23 mouse cellular contexts compared by ENCODE assay signal in genomic region chr1:63253291-63253690, GRCm38 (mm10). TPM values are rescaled to one million over a fixed set of nuclear protein-coding genes. Genes with fewer than 3 reads are reported as not detected.
DNase-seq lines count a peak whose midpoint lies in the region; ATAC-seq and TF ChIP-seq lines count a peak whose summit lies in the region.
"Had no signal": no experiment of that assay in that cellular context is flagged by ENCODE, and none has a peak within 500 bp of the region (broad histone marks: within the 10 kb centered on the region; RNA-seq: fewer than 3 reads in every experiment).

No protein-coding gene starts in this region.

- H3K4me3 ChIP-seq in forebrain, embryonic 10.5 days = peak overlapping the region; percentile 30; the same call in 1 of the 2 replicates
- no peak overlapping the region for H3K4me3 ChIP-seq in forebrain, postnatal 0 days (ENCODE audit: low read depth, low read length)
- H3K4me3 ChIP-seq in midbrain, embryonic 10.5 days = peak overlapping the region; percentile 34
- H3K4me3 ChIP-seq in midbrain, postnatal 0 days (ENCODE audit: low read depth, low read length) = no peak overlapping the region
- no peak overlapping the region for H3K4me3 ChIP-seq in forebrain, embryonic 14.5 days (ENCODE audit: low read depth, low read length)
- H3K4me3 ChIP-seq in midbrain, embryonic 14.5 days (replicated peaks; ENCODE audit: low read depth, low read length) = no peak overlapping the region
- H3K4me3 ChIP-seq: embryonic facial prominence, embryonic 13.5 days; erythroblast, embryonic 14.5 days; heart, embryonic 10.5 days; limb, embryonic 15.5 days had no signal

- H3K27me3 ChIP-seq in forebrain, embryonic 10.5 days (ENCODE audit: poor library complexity, severe bottlenecking) = peaks cover 98% of the 10 kb centered on the region
- H3K27me3 ChIP-seq in forebrain, postnatal 0 days (ENCODE audit: insufficient read depth, low read length) = peaks cover 53% of the 10 kb centered on the region
- H3K27me3 ChIP-seq in midbrain, embryonic 10.5 days (ENCODE audit: low read depth, poor library complexity, severe bottlenecking) = peaks cover 98% of the 10 kb centered on the region
- peaks cover 45% of the 10 kb centered on the region for H3K27me3 ChIP-seq in midbrain, postnatal 0 days (ENCODE audit: insufficient read depth, low read length)
- H3K27me3 ChIP-seq in forebrain, embryonic 14.5 days (replicated peaks; ENCODE audit: control insufficient read depth, insufficient read depth, low read length) = peaks cover 60% of the 10 kb centered on the region
- H3K27me3 ChIP-seq in midbrain, embryonic 14.5 days (ENCODE audit: control insufficient read depth, insufficient read depth, low read length) = peaks cover 70% of the 10 kb centered on the region

- no peak for ATAC-seq in forebrain, postnatal 0 days
- no peak for ATAC-seq in midbrain, postnatal 0 days (ENCODE audit: low FRiP score)
- ATAC-seq in forebrain, embryonic 14.5 days = no peak
- no peak for ATAC-seq in midbrain, embryonic 14.5 days (ENCODE audit: low FRiP score, low TSS enrichment)
- ATAC-seq: intestine, postnatal 0 days had no signal

- DNase-seq in forebrain, embryonic 10.5 days (ENCODE audit: extremely low spot score, low spot score) = no peak
- no peak for DNase-seq in forebrain, postnatal 0 days
- no peak for DNase-seq in midbrain, embryonic 10.5 days (ENCODE audit: low spot score)
- DNase-seq in midbrain, postnatal 0 days (ENCODE audit: low spot score) = no peak
- no peak for DNase-seq in forebrain, embryonic 14.5 days (ENCODE audit: low spot score)
- DNase-seq in midbrain, embryonic 14.5 days = peak; percentile 30
- no peak for DNase-seq in thymus, postnatal 0 days (ENCODE audit: low spot score)
- DNase-seq in kidney, adult 18-20 months = no peak
- DNase-seq: adrenal gland, postnatal 10 days; cerebellum, adult 18-20 months; cerebellum, postnatal 14 days; left cerebral cortex, postnatal 4 days; lung, embryonic 14.5 days; thymus, adult 18-20 months had no signal

- H3K4me2 ChIP-seq in forebrain, postnatal 0 days (ENCODE audit: low read depth) = no peak overlapping the region
- H3K4me2 ChIP-seq in midbrain, postnatal 0 days (ENCODE audit: low read depth, low read length, poor library complexity, severe bottlenecking) = no peak overlapping the region
- H3K4me2 ChIP-seq in forebrain, embryonic 14.5 days (ENCODE audit: low read length) = peak overlapping the region; percentile 35
- peak overlapping the region; percentile 22; the same call in 1 of the 2 replicates for H3K4me2 ChIP-seq in midbrain, embryonic 14.5 days (ENCODE audit: low read length)
- H3K4me2 ChIP-seq: embryonic facial prominence, embryonic 13.5 days; limb, embryonic 15.5 days; lung, embryonic 14.5 days had no signal

- no peak for TF ChIP-seq CTCF in forebrain, postnatal 0 days (IDR thresholded peaks at IDR 0.05; ENCODE audit: low read depth)
- TF ChIP-seq CTCF in midbrain, postnatal 0 days (IDR thresholded peaks at IDR 0.05) = no peak

- H3K4me1 ChIP-seq in forebrain, embryonic 10.5 days = peaks cover 80% of the 10 kb centered on the region
- H3K4me1 ChIP-seq in forebrain, postnatal 0 days (ENCODE audit: insufficient read depth) = 0 out of 2 replicates have a peak, but pooled peaks cover 10% of the 10 kb centered on the region
- peaks cover 53% of the 10 kb centered on the region for H3K4me1 ChIP-seq in midbrain, embryonic 10.5 days
- peaks cover 3% of the 10 kb centered on the region; the same call in 1 of the 2 replicates for H3K4me1 ChIP-seq in midbrain, postnatal 0 days (ENCODE audit: insufficient read depth, low read length)
- peaks cover 16% of the 10 kb centered on the region for H3K4me1 ChIP-seq in forebrain, embryonic 14.5 days (ENCODE audit: control insufficient read depth, insufficient read depth, low read length)
- peaks cover 13% of the 10 kb centered on the region; the same call in 1 of the 2 replicates for H3K4me1 ChIP-seq in midbrain, embryonic 14.5 days (ENCODE audit: control insufficient read depth, insufficient read depth, low read length)

- no peaks in the 10 kb centered on the region for H3K9me3 ChIP-seq in forebrain, embryonic 10.5 days
- H3K9me3 ChIP-seq in forebrain, postnatal 0 days (ENCODE audit: low read length) = no peaks in the 10 kb centered on the region
- no peaks in the 10 kb centered on the region for H3K9me3 ChIP-seq in midbrain, embryonic 10.5 days (replicated peaks)
- H3K9me3 ChIP-seq in midbrain, postnatal 0 days (ENCODE audit: low read length) = no peaks in the 10 kb centered on the region
- H3K9me3 ChIP-seq in forebrain, embryonic 14.5 days (replicated peaks; ENCODE audit: control insufficient read depth, low read length) = no peaks in the 10 kb centered on the region
- no peaks in the 10 kb centered on the region for H3K9me3 ChIP-seq in midbrain, embryonic 14.5 days (ENCODE audit: control insufficient read depth, low read length)
- H3K9me3 ChIP-seq: embryonic facial prominence, embryonic 13.5 days; heart, embryonic 10.5 days; limb, embryonic 15.5 days had no signal

- WGBS in forebrain, embryonic 10.5 days = 27% methylated on average over 5 of the region's 5 CpGs
- 21% methylated on average over 5 of the region's 5 CpGs for WGBS in forebrain, postnatal 0 days
- WGBS in midbrain, embryonic 10.5 days = 23% methylated on average over 5 of the region's 5 CpGs
- WGBS in midbrain, postnatal 0 days = 15% methylated on average over 5 of the region's 5 CpGs
- 17% methylated on average over 5 of the region's 5 CpGs for WGBS in forebrain, embryonic 14.5 days
- 17% methylated on average over 5 of the region's 5 CpGs for WGBS in midbrain, embryonic 14.5 days

- peak overlapping the region; percentile 81 for H3K27ac ChIP-seq in forebrain, embryonic 10.5 days
- no peak overlapping the region for H3K27ac ChIP-seq in forebrain, postnatal 0 days (ENCODE audit: low read depth, low read length)
- H3K27ac ChIP-seq in midbrain, embryonic 10.5 days (replicated peaks) = peak overlapping the region; percentile 83
- H3K27ac ChIP-seq in midbrain, postnatal 0 days (ENCODE audit: low read depth, low read length) = no peak overlapping the region
- H3K27ac ChIP-seq in forebrain, embryonic 14.5 days (ENCODE audit: low read depth, low read length) = peak overlapping the region; percentile 39; the same call in 1 of the 2 replicates
- H3K27ac ChIP-seq in midbrain, embryonic 14.5 days (replicated peaks; ENCODE audit: low read depth, low read length) = no peak overlapping the region
- H3K27ac ChIP-seq: embryonic facial prominence, embryonic 13.5 days; heart, embryonic 10.5 days; limb, embryonic 15.5 days; liver, embryonic 14.5 days had no signal

- H3K9ac ChIP-seq in forebrain, postnatal 0 days = no peak overlapping the region
- no peak overlapping the region for H3K9ac ChIP-seq in midbrain, postnatal 0 days (replicated peaks; ENCODE audit: low read length, poor library complexity, severe bottlenecking)
- H3K9ac ChIP-seq in forebrain, embryonic 14.5 days (ENCODE audit: low read length) = peak overlapping the region; percentile 35; the same call in 1 of the 2 replicates
- no peak overlapping the region for H3K9ac ChIP-seq in midbrain, embryonic 14.5 days (replicated peaks; ENCODE audit: low read length)
- H3K9ac ChIP-seq: embryonic facial prominence, embryonic 13.5 days; limb, embryonic 15.5 days; liver, embryonic 14.5 days; lung, embryonic 14.5 days had no signal

- no peaks in the 10 kb centered on the region for H3K36me3 ChIP-seq in forebrain, embryonic 10.5 days (replicated peaks)
- H3K36me3 ChIP-seq in forebrain, postnatal 0 days (ENCODE audit: insufficient read depth) = no peaks in the 10 kb centered on the region
- no peaks in the 10 kb centered on the region for H3K36me3 ChIP-seq in midbrain, embryonic 10.5 days
- H3K36me3 ChIP-seq in midbrain, postnatal 0 days (ENCODE audit: insufficient read depth, low read length) = no peaks in the 10 kb centered on the region
- no peaks in the 10 kb centered on the region for H3K36me3 ChIP-seq in forebrain, embryonic 14.5 days (ENCODE audit: control insufficient read depth, insufficient read depth, low read length)
- H3K36me3 ChIP-seq in midbrain, embryonic 14.5 days (ENCODE audit: control insufficient read depth, insufficient read depth, low read length) = no peaks in the 10 kb centered on the region
- H3K36me3 ChIP-seq: embryonic facial prominence, embryonic 13.5 days; heart, embryonic 10.5 days; limb, embryonic 15.5 days had no signal

RNA-seq across cellular contexts. Expression of gene Zdbf2, which starts 19.8 kb away (rescaled TPM):
- 21.6 and 25.1 TPM in 2 replicates for polyA plus RNA-seq in forebrain, embryonic 10.5 days (2016; fragmentation: Nextera tagmentation; extraction: Ambion mirVana)
- total RNA-seq in forebrain, postnatal 0 days (2014; rRNA removed) = 18.4 and 30.3 TPM in 2 replicates
- 7.4 and 23.9 TPM in 2 replicates for polyA plus RNA-seq in forebrain, postnatal 0 days (2015; fragmentation: Nextera tagmentation; extraction: Ambion mirVana)
- polyA plus RNA-seq in midbrain, embryonic 10.5 days (2016; fragmentation: Nextera tagmentation; extraction: Ambion mirVana) = 18.1 and 19.3 TPM in 2 replicates
- total RNA-seq in midbrain, postnatal 0 days (2014; rRNA removed) = 31.6 and 35.3 TPM in 2 replicates
- polyA plus RNA-seq in midbrain, postnatal 0 days (2015; fragmentation: Nextera tagmentation; extraction: Ambion mirVana) = 26.7 and 45.9 TPM in 2 replicates
- 23.6 and 27.8 TPM in 2 replicates for polyA plus RNA-seq in forebrain, embryonic 14.5 days (2014; fragmentation: Nextera tagmentation; extraction: Ambion mirVana)
- polyA plus RNA-seq in midbrain, embryonic 14.5 days (2014; fragmentation: Nextera tagmentation; extraction: Ambion mirVana) = 38.3 and 38.9 TPM in 2 replicates
- 0.32 and 0.34 TPM in 2 replicates for polyA plus RNA-seq in thymus, postnatal 0 days (2015; fragmentation: Nextera tagmentation; extraction: Ambion mirVana)
- total RNA-seq: megakaryocyte, adult 5-6 weeks had no signal
- polyA plus RNA-seq: small intestine, adult 2 months had no signal

RNA-seq across cellular contexts. Expression of gene Gpr1, which starts 38.9 kb away (rescaled TPM):
- 0.26 and 0.33 TPM in 2 replicates for polyA plus RNA-seq in forebrain, embryonic 10.5 days (2016; fragmentation: Nextera tagmentation; extraction: Ambion mirVana)
- 0.62 and 0.95 TPM in 2 replicates for total RNA-seq in forebrain, postnatal 0 days (2014; rRNA removed)
- polyA plus RNA-seq in forebrain, postnatal 0 days (2015; fragmentation: Nextera tagmentation; extraction: Ambion mirVana) = 0.45 and 0.47 TPM in 2 replicates
- polyA plus RNA-seq in midbrain, embryonic 10.5 days (2016; fragmentation: Nextera tagmentation; extraction: Ambion mirVana) = 0.25 and 0.30 TPM in 2 replicates
- total RNA-seq in midbrain, postnatal 0 days (2014; rRNA removed) = 0.16 and 1.2 TPM in 2 replicates
- 1.2 TPM in 2 replicates for polyA plus RNA-seq in midbrain, postnatal 0 days (2015; fragmentation: Nextera tagmentation; extraction: Ambion mirVana)
- polyA plus RNA-seq in forebrain, embryonic 14.5 days (2014; fragmentation: Nextera tagmentation; extraction: Ambion mirVana) = 0.40 and 0.72 TPM in 2 replicates
- polyA plus RNA-seq in midbrain, embryonic 14.5 days (2014; fragmentation: Nextera tagmentation; extraction: Ambion mirVana) = 0.69 and 0.71 TPM in 2 replicates
- 0.31 and 0.44 TPM in 2 replicates for polyA plus RNA-seq in thymus, postnatal 0 days (2015; fragmentation: Nextera tagmentation; extraction: Ambion mirVana)
- total RNA-seq: hematopoietic stem cell, adult 5-6 weeks; megakaryocyte, adult 5-6 weeks had no signal
- polyA plus RNA-seq: embryonic facial prominence, embryonic 13.5 days; erythroblast, embryonic 14.5 days; liver, embryonic 14.5 days; lung, embryonic 14.5 days; small intestine, adult 2 months had no signal

Comparison
In these comparisons a context has a peak if more than half of its experiments do, and no peak if none do; other contexts are left out.
1. H3K27ac ChIP-seq: peak in forebrain, embryonic 10.5 days (single experiment), midbrain, embryonic 10.5 days (single experiment) and forebrain, embryonic 14.5 days (single experiment); none in forebrain, postnatal 0 days (single experiment), midbrain, postnatal 0 days (single experiment) and midbrain, embryonic 14.5 days (single experiment).
2. H3K4me3 ChIP-seq: peak in forebrain, embryonic 10.5 days (single experiment) and midbrain, embryonic 10.5 days (single experiment); none in forebrain, postnatal 0 days (single experiment), midbrain, postnatal 0 days (single experiment), forebrain, embryonic 14.5 days (single experiment) and midbrain, embryonic 14.5 days (single experiment).
3. H3K4me2 ChIP-seq: peak in forebrain, embryonic 14.5 days (single experiment) and midbrain, embryonic 14.5 days (single experiment); none in forebrain, postnatal 0 days (single experiment) and midbrain, postnatal 0 days (single experiment).